Mouse (Mus musculus): ENCODE measurements around the gene Sirt5. TPM values are rescaled to one million over a fixed set of nuclear protein-coding genes. Genes with fewer than 3 reads are reported as not detected.

Gene Sirt5
- polyA plus RNA-seq, 1 experiment from 2014 or later, result 18.2 TPM

DNA sequence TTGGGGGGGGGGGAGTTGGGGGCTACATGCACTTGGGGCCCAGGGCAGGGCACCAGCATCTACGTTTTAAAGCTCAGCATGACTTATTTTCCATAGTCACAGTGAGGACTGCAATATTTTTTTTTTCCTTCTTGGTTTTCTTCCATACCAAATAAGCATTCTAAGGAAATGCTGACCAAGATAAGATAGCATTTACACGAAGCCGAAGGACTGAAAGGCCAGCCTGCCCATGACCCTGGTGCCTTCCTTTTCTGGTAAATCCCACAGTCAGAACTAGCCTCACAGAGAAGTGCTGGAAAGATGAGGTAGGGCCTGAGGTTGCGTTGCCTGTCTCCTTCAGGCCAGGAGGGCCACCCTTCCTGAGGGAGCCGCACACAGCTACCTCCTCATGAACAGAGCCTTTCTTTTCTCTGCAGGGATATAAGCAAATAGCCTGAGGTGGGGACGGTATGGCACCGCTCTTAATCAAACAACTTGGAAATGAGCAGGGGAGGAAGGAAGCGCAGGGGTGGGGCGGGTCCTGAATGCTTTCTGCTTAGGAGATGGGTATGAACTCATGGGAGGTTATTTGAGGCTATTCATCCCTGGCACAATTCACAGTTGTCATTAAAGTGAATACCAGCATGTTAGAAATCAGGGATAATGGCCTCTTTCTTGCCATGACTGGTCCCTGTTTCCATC is 14.7 kb upstream of the Sirt5 start:
- no peak overlapping the region for H3K4me3 ChIP-seq (replicated peaks)
- whole genome bisulfite sequencing, result 62% methylated on average over 9 of the region's 9 CpGs

DNA sequence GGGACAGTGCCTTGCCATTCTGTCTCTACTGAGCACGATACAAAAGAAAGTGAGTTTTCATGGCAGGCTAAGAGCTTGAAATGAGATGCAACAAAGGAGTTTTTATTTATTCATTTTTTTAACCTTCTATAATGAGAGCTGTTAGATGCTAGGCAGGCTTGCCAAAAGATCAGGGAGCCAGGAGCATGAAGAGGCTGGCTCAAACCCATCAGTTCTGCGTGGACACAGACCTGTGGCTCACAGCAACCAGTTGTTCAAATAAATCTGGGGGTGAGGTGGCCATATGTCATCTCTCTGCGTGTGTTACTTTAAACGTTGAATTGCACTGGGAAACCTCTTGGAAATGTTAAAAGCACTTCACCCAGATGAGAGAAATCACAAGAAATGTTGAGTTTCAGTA is 11.9 kb upstream of the Sirt5 start:
- H3K4me2 ChIP-seq (replicated peaks), result no peak overlapping the region
- WGBS, result 46% methylated on average over 4 of the region's 4 CpGs
- ATAC-seq, result no peak

More for the DNA sequence above, 14.7 kb upstream of the Sirt5 start:
- H3K27ac ChIP-seq, result no peak overlapping the region
- no peaks in the 10 kb centered on the region for H3K27me3 ChIP-seq (replicated peaks)
- ATAC-seq, result no peak
- no peaks in the 10 kb centered on the region for H3K36me3 ChIP-seq
- H3K4me2 ChIP-seq (replicated peaks), result no peak overlapping the region
- no peaks in the 10 kb centered on the region; the same call in 1 of the 2 replicates for H3K4me1 ChIP-seq (replicated peaks)
- no peak overlapping the region for H3K9ac ChIP-seq
- no peaks in the 10 kb centered on the region for H3K9me3 ChIP-seq

DNA sequence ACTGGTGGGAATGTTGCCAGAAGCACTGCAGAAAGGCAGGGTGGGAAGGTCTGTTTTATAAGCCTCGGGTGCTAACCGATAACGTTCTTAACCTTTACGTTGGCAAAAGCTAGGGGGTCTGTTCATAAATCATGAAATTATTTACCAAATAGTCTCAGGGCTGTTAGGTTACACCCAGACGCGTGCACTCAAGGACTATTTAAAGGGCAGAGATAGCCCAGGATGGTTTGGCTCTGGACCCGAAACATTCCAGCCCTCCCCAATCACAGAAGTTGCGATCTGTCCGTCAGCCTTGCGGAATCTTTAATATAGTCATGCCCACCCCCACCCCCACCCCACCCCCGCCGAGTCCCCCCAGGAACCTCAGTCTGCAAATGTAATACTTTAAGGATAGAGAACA is 10.9 kb upstream of the Sirt5 start:
- no peak overlapping the region for H3K27ac ChIP-seq
- no peak overlapping the region for H3K4me3 ChIP-seq (replicated peaks)
- no peaks in the 10 kb centered on the region for H3K9me3 ChIP-seq
- no peak overlapping the region for H3K4me2 ChIP-seq (replicated peaks)
- ATAC-seq, result no peak
- WGBS, result 36% methylated on average over 12 of the region's 12 CpGs
- H3K36me3 ChIP-seq, result no peaks in the 10 kb centered on the region
- H3K9ac ChIP-seq, result no peak overlapping the region
- H3K27me3 ChIP-seq (replicated peaks), result no peaks in the 10 kb centered on the region
- no peaks in the 10 kb centered on the region; the same call in 1 of the 2 replicates for H3K4me1 ChIP-seq (replicated peaks)

More for the DNA sequence above, 11.9 kb upstream of the Sirt5 start:
- no peak overlapping the region for H3K4me3 ChIP-seq (replicated peaks)
- no peaks in the 10 kb centered on the region; the same call in 1 of the 2 replicates for H3K4me1 ChIP-seq (replicated peaks)
- H3K9ac ChIP-seq, result no peak overlapping the region
- no peaks in the 10 kb centered on the region for H3K27me3 ChIP-seq (replicated peaks)
- no peaks in the 10 kb centered on the region for H3K36me3 ChIP-seq
- no peak overlapping the region for H3K27ac ChIP-seq
- no peaks in the 10 kb centered on the region for H3K9me3 ChIP-seq

DNA sequence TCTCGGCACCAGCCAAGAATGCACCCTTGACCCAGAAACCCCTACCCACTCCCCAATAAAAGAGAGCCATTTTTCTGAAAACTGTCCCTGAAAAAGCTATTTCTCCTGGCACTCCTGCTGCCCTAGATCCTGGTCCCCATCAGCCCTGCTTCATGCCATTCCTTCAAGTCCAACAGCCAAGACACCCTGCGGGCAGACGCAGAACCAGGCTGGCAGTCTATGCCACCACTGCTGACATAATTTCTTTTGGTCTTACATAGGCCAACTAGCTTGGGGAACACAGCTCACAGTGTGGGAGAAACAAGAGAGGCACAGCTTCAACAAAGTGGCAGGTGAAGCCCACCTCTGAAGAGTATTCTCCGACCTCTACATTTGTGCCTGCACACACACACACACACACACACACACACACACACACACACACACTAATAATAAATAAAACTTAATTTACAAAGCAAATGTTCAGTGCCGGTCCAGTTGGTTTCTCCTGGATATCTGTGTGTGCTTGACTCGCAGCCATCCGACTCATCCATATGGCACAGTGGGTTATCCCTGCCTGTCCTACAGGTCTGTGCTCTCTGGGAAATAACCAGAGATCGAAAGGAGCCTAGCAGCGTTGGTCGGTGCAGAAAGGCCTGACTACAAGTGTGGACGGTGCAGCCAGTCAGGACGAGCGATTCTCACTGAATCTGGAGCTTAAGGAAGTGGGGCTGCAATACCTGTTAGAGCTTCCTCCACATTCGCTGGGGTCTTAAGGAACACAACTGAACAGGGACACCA is 8.8 kb upstream of the Sirt5 start:
- 86% methylated on average over 14 of the region's 14 CpGs for WGBS
- H3K4me2 ChIP-seq (replicated peaks), result no peak overlapping the region

DNA sequence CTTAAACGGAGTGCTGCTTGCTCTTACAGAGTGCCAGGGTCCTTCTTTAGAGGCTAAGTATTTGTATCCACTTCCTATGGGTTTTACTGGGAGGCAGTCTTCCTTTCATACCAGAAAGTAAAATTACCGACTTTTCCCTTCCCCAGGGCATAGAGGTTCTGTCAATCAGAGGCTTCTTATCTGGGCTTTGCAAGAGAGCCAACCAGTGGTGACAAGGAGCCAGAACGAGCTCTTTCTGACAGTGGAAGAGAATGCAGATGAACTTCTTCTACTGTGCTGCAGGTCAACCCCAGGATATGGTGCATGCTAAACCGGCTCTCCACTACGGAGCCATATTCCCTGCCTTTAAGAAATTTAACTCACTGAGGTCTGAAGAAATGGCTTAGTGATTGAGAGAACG is 4.8 kb upstream of the Sirt5 start:
- H3K27me3 ChIP-seq (replicated peaks), result no peaks in the 10 kb centered on the region
- H3K36me3 ChIP-seq, result no peaks in the 10 kb centered on the region
- H3K4me2 ChIP-seq (replicated peaks), result no peak overlapping the region
- 0 out of 2 replicates have a peak, but pooled peaks cover 2% of the 10 kb centered on the region for H3K4me1 ChIP-seq (replicated peaks)
- H3K4me3 ChIP-seq (replicated peaks), result no peak overlapping the region
- ATAC-seq, result no peak
- H3K9ac ChIP-seq, result no peak overlapping the region
- no peaks in the 10 kb centered on the region for H3K9me3 ChIP-seq
- H3K27ac ChIP-seq, result no peak overlapping the region
- WGBS, result 67% methylated on average over 6 of the region's 6 CpGs

More for the DNA sequence above, 8.8 kb upstream of the Sirt5 start:
- H3K27ac ChIP-seq, result no peak overlapping the region
- no peak overlapping the region for H3K9ac ChIP-seq
- no peaks in the 10 kb centered on the region for H3K4me1 ChIP-seq (replicated peaks)
- no peaks in the 10 kb centered on the region for H3K27me3 ChIP-seq (replicated peaks)
- H3K4me3 ChIP-seq (replicated peaks), result no peak overlapping the region
- H3K9me3 ChIP-seq, result no peaks in the 10 kb centered on the region
- H3K36me3 ChIP-seq, result no peaks in the 10 kb centered on the region
- ATAC-seq, result no peak

DNA sequence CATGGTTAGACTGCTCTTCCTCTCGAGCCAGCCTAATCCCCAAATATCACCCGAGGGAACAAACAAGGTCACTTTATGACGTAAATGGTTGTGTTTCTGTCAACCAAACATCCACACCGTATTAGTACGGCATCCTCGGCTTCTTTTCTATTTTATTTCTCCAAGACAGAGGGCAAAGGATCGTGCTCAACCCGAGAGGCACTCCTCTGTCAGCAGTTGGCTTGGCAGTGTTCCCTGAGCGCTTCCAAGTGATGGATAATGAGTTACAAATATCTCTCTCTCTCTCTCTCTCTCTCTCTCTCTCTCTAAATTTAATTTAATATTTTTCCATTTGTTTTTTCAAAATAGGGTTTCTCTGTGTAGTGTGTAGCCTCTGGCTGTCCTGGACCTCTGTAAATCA is 2.9 kb upstream of the Sirt5 start:
- 0 out of 2 replicates have a peak, but pooled peaks cover 5% of the 10 kb centered on the region for H3K4me1 ChIP-seq (replicated peaks)
- no peak overlapping the region for H3K27ac ChIP-seq
- H3K9me3 ChIP-seq, result no peaks in the 10 kb centered on the region
- H3K36me3 ChIP-seq, result no peaks in the 10 kb centered on the region
- ATAC-seq, result no peak
- no peak overlapping the region for H3K4me3 ChIP-seq (replicated peaks)
- 74% methylated on average over 9 of the region's 9 CpGs for WGBS
- no peak overlapping the region for H3K4me2 ChIP-seq (replicated peaks)
- H3K9ac ChIP-seq, result no peak overlapping the region
- no peaks in the 10 kb centered on the region for H3K27me3 ChIP-seq (replicated peaks)

DNA sequence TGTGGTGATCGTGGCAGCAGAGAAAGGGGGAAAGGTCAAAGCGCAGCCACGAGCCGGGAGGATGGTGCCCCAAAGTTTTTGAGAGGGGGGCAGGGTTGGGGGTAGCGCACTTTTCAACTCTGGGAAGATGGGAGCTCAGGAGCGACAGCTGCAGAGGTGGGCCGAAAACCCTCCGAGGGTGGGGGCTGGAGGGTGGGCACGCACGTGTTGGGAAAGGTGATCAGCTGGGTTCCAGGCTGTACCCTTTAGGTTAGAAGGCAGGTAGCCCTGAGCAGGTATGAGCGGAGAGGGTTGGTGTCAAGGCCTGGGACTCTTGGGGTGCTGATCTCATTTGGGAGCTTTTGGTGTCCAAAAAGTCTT is 509 bp downstream of the Sirt5 start:
- peak overlapping the region; percentile 48; the same call in 1 of the 2 replicates for H3K27ac ChIP-seq
- ATAC-seq, result peak; percentile 57; the same call in 1 of the 2 replicates
- no peaks in the 10 kb centered on the region for H3K9me3 ChIP-seq

DNA sequence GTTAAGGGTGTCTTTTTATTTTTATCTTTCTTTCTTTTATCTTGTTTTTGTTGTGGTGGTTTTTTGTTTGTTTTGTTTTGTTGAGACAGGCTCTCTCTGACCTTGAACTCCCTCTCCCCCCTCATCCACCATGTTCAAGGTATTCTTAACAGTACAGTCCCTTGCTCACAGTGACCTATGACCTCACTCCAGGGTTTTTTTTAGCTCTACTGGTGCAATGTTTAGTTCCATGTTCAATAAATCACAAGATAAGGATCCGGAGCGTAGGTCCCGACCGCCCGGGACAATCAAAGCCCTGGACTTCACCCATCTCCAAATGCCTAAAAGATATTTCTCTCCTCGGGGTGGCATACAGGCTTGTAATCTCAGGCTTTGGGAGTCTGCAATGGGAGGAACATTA is 4.8 kb downstream of the Sirt5 start:
- H3K9ac ChIP-seq, result no peak overlapping the region
- H3K4me3 ChIP-seq (replicated peaks), result no peak overlapping the region
- no peak overlapping the region for H3K27ac ChIP-seq
- peaks cover 12% of the 10 kb centered on the region for H3K36me3 ChIP-seq
- H3K4me1 ChIP-seq (replicated peaks), result 0 out of 2 replicates have a peak, but pooled peaks cover 4% of the 10 kb centered on the region
- WGBS, result 56% methylated on average over 6 of the region's 6 CpGs
- no peak overlapping the region for H3K4me2 ChIP-seq (replicated peaks)
- no peak for ATAC-seq
- H3K9me3 ChIP-seq, result no peaks in the 10 kb centered on the region
- no peaks in the 10 kb centered on the region for H3K27me3 ChIP-seq (replicated peaks)

More for the DNA sequence above, 509 bp downstream of the Sirt5 start:
- Histone ChIP-seq H3K4me3 (replicated peaks) (peak overlapping the region; percentile 66), H3K36me3 (no peaks in the 10 kb centered on the region), H3K27me3 (replicated peaks) (no peaks in the 10 kb centered on the region), H3K4me2 (replicated peaks) (peak overlapping the region; percentile 85), H3K4me1 (replicated peaks) (0 out of 2 replicates have a peak, but pooled peaks cover 5% of the 10 kb centered on the region), H3K9ac (peak overlapping the region; percentile 68)
- WGBS, result 7% methylated on average over 11 of the region's 11 CpGs

DNA sequence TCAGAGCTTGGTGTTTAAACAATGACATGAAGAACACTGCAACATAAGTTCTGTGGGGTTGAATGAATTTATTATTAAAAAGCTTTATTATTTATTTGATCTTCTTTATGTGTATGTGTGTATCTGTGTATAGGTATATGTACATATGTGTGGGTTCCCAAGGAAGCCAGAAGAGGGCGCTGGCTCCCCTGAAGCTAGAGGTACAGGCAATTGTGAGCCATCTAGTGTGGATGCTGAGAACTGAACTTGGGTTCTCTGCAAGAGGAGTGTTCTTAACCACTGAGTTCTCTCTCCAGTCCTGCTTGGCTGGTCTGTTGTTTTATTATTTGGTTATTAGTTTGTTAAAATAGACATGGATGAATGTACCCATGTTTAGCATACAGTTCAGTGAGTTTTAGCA is 7.6 kb downstream of the Sirt5 start:
- peaks cover 21% of the 10 kb centered on the region for H3K36me3 ChIP-seq
- no peak overlapping the region for H3K4me2 ChIP-seq (replicated peaks)
- ATAC-seq, result no peak
- no peaks in the 10 kb centered on the region for H3K4me1 ChIP-seq (replicated peaks)
- H3K27me3 ChIP-seq (replicated peaks), result no peaks in the 10 kb centered on the region
- WGBS, result 78% methylated on average over 1 of the region's 1 CpGs
- H3K27ac ChIP-seq, result no peak overlapping the region
- H3K9ac ChIP-seq, result no peak overlapping the region
- no peaks in the 10 kb centered on the region for H3K9me3 ChIP-seq
- H3K4me3 ChIP-seq (replicated peaks), result no peak overlapping the region

DNA sequence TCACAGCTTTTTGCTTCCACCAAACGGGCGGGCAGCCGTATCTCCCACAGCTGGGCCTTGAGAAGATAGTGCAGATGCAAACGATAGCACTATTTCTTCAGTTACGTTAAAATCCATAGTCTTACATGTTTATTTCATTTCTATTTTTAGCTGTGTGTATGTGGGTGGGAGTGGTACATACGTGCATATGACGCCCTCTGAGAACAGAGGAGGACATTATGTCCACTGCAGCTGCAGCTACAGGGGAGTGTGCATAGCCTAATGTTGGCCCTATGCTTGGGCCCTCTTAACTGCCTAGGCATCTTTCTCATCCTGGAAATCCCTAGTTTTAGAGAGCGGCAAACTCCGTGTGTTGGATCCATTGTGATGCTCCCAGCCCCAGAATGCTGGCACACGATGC is 8.9 kb downstream of the Sirt5 start:
- Histone ChIP-seq H3K36me3 (peaks cover 22% of the 10 kb centered on the region), H3K4me3 (replicated peaks) (no peak overlapping the region), H3K4me1 (replicated peaks) (no peaks in the 10 kb centered on the region), H3K27ac (no peak overlapping the region), H3K4me2 (replicated peaks) (no peak overlapping the region), H3K9ac (no peak overlapping the region), H3K27me3 (replicated peaks) (no peaks in the 10 kb centered on the region), H3K9me3 (no peaks in the 10 kb centered on the region)
- no peak for ATAC-seq
- 81% methylated on average over 10 of the region's 10 CpGs for WGBS

DNA sequence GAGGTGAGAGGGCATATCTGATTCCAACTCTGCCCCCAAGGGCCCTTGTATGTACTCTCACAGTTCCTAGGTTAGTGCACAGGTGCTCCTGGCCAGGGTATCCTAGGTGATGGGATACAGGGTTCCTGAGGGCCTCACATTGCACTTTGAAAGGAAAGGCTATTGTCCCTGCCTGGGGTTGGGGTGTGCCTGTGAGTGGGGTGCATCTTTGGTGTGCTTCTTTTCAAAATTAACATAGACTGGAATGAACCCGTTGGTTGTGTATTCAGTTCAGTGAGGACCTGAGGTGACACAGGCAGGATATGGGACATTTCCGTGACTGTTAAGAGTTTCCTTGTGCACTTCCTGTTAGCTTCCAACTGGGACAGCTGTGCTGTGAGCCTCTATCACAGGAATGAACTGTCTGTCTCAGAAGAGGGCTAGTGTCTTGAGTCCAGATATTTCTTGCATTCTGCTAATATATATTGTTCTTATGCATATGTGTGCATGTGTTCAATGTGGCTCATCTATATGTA is 9.7 kb downstream of the Sirt5 start:
- Histone ChIP-seq H3K4me3 (replicated peaks) (no peak overlapping the region), H3K9me3 (no peaks in the 10 kb centered on the region), H3K4me1 (replicated peaks) (no peaks in the 10 kb centered on the region), H3K27me3 (replicated peaks) (no peaks in the 10 kb centered on the region), H3K27ac (no peak overlapping the region), H3K4me2 (replicated peaks) (no peak overlapping the region), H3K36me3 (peaks cover 22% of the 10 kb centered on the region), H3K9ac (no peak overlapping the region)
- no peak for ATAC-seq
- WGBS, result 65% methylated on average over 2 of the region's 2 CpGs

DNA sequence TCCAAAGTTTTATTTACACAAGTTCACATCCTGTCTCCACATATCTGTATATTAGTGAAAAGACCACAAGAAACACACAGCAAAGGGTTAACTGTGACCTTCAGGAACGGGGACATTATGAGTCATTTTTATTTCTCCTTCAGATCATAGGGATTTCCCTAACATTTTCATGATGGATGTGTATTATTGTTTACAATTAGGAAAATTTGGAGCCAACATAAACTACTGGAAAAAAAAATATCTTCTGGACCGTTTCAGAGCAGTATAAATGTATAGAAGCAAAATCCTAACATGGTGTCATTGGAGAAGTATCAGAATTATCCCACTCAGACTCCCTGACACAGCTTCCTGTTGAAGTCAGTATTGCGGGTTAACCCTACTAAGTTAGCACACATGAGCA is 14.7 kb downstream of the Sirt5 start:
- Histone ChIP-seq H3K27me3 (replicated peaks) (no peaks in the 10 kb centered on the region), H3K9ac (no peak overlapping the region), H3K27ac (no peak overlapping the region), H3K4me1 (replicated peaks) (no peaks in the 10 kb centered on the region), H3K4me3 (replicated peaks) (no peak overlapping the region), H3K9me3 (no peaks in the 10 kb centered on the region), H3K4me2 (replicated peaks) (no peak overlapping the region), H3K36me3 (peaks cover 10% of the 10 kb centered on the region; the same call in 1 of the 2 replicates)
- no peak for ATAC-seq
- WGBS, result 65% methylated on average over 3 of the region's 3 CpGs

Measured in intestine, embryonic 15.5 days (tissue).